Mouse (Mus musculus) lung, adult 2 months (tissue): ENCODE results near the gene Krt80.

ENCODE experiments used
- CTCF ChIP-seq: fragments of 200-500 bp; IDR thresholded peaks from 2 replicates; pipeline ENCODE4 v1.5.1; 2011; ENCODE audit warnings: mild to moderate bottlenecking, low read length, control low read depth; ENCODE audit not compliant: insufficient read depth
- POLR2A ChIP-seq: fragments of 200-500 bp; IDR thresholded peaks from 2 replicates; pipeline ENCODE4 v1.6.1; 2011; ENCODE audit warnings: low read depth, mild to moderate bottlenecking, control low read depth, low read length, borderline replicate concordance; ENCODE audit errors: extremely low read depth

DNA sequence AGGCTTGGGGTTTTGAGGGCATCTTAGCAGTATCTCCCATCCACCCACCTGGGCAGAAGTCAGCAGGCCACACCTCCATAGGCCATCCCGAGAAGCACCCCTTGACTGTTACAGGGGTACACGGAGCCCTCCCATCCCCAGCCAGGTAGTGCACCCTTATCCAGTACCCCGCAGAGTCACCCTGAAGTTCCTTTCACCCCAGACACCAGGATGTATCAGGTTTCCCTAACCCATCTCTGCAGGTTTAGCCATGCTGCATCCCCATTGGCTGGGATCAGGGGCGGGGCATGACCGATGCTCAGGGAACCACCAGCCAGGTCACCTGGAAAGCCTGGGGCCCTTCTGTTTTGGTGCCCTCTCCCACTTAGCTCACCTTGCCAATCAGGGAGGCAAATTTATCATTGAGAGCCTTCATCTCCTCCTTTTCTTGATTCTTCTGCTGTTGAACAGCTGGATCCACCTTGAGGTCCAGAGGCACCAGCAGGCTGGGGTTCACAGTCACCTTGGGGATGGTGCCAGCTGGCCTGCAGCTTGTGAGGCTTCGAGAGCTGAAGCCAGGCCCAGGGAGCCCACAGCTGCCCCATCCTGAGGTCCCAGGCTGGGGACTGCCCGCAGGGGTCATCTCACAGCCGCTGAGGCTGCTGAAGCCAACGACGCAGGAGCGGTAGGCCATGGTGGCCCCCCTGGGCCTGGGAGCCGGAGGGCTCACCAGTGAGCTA is 421 bp downstream of the Krt80 start:
- TF ChIP-seq POLR2A = no peak
- TF ChIP-seq CTCF = no peak
